Mouse (Mus musculus) intestine, embryonic 15.5 days (tissue): ENCODE results near the gene Dgkg. TPM values are rescaled to one million over a fixed set of nuclear protein-coding genes. Genes with fewer than 3 reads are reported as not detected.

ENCODE experiments used
- ATAC-seq: fragments of 200-750 bp; cut with Nextera tagmentation; 2 replicates; pipeline ENCODE4 v1.8.0; 2017; ENCODE audit warnings: moderate TSS enrichment, moderate library complexity
- H3K27ac ChIP-seq: fragments of 300-500 bp; sonication (generic); 2 replicates; pipeline ENCODE4 v1.5.1; 2015; ENCODE audit warnings: mild to moderate bottlenecking, inconsistent platforms
- H3K27me3 ChIP-seq: fragments of 300-500 bp; sonication (generic); replicated peaks from 2 replicates; pipeline ENCODE4 v1.6.1; 2015; ENCODE audit warnings: inconsistent platforms
- H3K36me3 ChIP-seq: fragments of 300-500 bp; sonication (generic); 2 replicates; pipeline ENCODE4 v1.6.1; 2015; ENCODE audit warnings: inconsistent platforms
- H3K4me1 ChIP-seq: fragments of 300-500 bp; sonication (generic); replicated peaks from 2 replicates; pipeline ENCODE4 v1.6.1; 2015; ENCODE audit warnings: inconsistent platforms
- H3K4me2 ChIP-seq: fragments of 300-500 bp; sonication (generic); replicated peaks from 2 replicates; pipeline ENCODE4 v1.6.1; 2015; ENCODE audit warnings: mild to moderate bottlenecking, inconsistent platforms
- H3K4me3 ChIP-seq: fragments of 300-500 bp; sonication (generic); replicated peaks from 2 replicates; pipeline ENCODE4 v1.5.1; 2015; ENCODE audit warnings: inconsistent platforms
- H3K9ac ChIP-seq: fragments of 300-500 bp; sonication (generic); 2 replicates; pipeline ENCODE4 v1.6.1; 2015; ENCODE audit warnings: inconsistent platforms
- H3K9me3 ChIP-seq: fragments of 300-500 bp; sonication (generic); 2 replicates; pipeline ENCODE4 v1.6.1; 2016; ENCODE audit warnings: inconsistent platforms
- WGBS: fragments of 180-500 bp; shearing (Covaris S2); methylation state at CpG from one replicate; pipeline ENCODE4 v1.1.7; 2015; 5-methylcytosine and 5-hydroxymethylcytosine counted together
- polyA plus RNA-seq: library from polyadenylated mRNA; unstranded; fragments of >200 nt; fragmentation: Nextera tagmentation; extraction: Ambion mirVana; gene quantifications from 2 replicates; pipeline ENCODE4 v1.2.1, GENCODE M21; 2015

The Dgkg gene
- 3.8 and 4.4 TPM in 2 replicates for polyA plus RNA-seq

- Histone ChIP-seq H3K4me1 (peaks cover 11% of the 10 kb centered on the region; the same call in 1 of the 2 replicates), H3K27me3 (peaks cover 27% of the 10 kb centered on the region), H3K9me3 (no peaks in the 10 kb centered on the region), H3K27ac (no peak within 1 kb of the TSS), H3K9ac (peak within 1 kb of the TSS; percentile 22), H3K4me2 (peak within 1 kb of the TSS; percentile 90), H3K36me3 (no peaks in the 10 kb centered on the region), H3K4me3 (peak within 1 kb of the TSS; percentile 45)
- 1% methylated on average over 63 of the region's 63 CpGs for WGBS
- peak; percentile 55 for ATAC-seq
Measured at GRCm38 (mm10) chr16:22656533-22657444, at the start of gene Dgkg. Gene Dgkg, minus strand, starts transcription at chr16:22657221.

DNA sequence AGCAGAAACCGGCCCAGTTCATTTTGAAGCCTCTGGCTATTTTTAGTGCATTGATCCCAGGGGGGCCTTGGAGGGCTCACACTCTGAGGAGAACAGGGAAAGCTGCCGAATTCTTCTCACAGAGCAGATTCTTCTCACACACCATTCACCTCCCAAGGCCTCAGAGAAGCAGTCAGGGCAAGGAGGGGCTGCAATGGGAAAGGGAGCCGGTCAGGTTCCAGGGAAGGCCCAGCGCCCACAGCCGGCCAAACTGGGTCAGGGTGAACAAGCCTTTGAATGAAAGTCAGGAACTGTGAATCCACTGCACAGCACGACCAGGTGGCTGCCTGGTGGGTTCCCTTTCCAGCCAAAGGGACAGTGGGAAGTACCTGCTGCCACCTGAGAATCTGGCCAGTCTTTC is 47.9 kb upstream of the Dgkg start:
- no peaks in the 10 kb centered on the region for H3K9me3 ChIP-seq
- no peak overlapping the region for H3K4me2 ChIP-seq
- H3K36me3 ChIP-seq, result no peaks in the 10 kb centered on the region
- 47% methylated on average over 6 of the region's 6 CpGs for WGBS
- H3K4me3 ChIP-seq, result no peak overlapping the region
- no peak overlapping the region for H3K9ac ChIP-seq
- H3K27me3 ChIP-seq, result no peaks in the 10 kb centered on the region
- no peak overlapping the region for H3K27ac ChIP-seq
- 0 out of 2 replicates have a peak, but pooled peaks cover 3% of the 10 kb centered on the region for H3K4me1 ChIP-seq
- no peak for ATAC-seq

GRCm38 (mm10) chr16:22704136-22704535 is 47.1 kb upstream of the Dgkg start:
- Histone ChIP-seq H3K27ac (no peak overlapping the region), H3K27me3 (no peaks in the 10 kb centered on the region), H3K4me3 (no peak overlapping the region), H3K4me2 (no peak overlapping the region), H3K9ac (no peak overlapping the region), H3K9me3 (no peaks in the 10 kb centered on the region), H3K4me1 (0 out of 2 replicates have a peak, but pooled peaks cover 3% of the 10 kb centered on the region), H3K36me3 (no peaks in the 10 kb centered on the region)
- no peak for ATAC-seq
- 81% methylated on average over 5 of the region's 5 CpGs for WGBS

GRCm38 (mm10) chr16:22698846-22699760 is 42.1 kb upstream of the Dgkg start:
- Histone ChIP-seq H3K4me2 (no peak overlapping the region), H3K27me3 (no peaks in the 10 kb centered on the region), H3K9ac (no peak overlapping the region), H3K9me3 (no peaks in the 10 kb centered on the region), H3K36me3 (no peaks in the 10 kb centered on the region), H3K4me1 (no peaks in the 10 kb centered on the region), H3K4me3 (no peak overlapping the region), H3K27ac (no peak overlapping the region)
- ATAC-seq, result no peak
- 77% methylated on average over 13 of the region's 13 CpGs for WGBS

DNA sequence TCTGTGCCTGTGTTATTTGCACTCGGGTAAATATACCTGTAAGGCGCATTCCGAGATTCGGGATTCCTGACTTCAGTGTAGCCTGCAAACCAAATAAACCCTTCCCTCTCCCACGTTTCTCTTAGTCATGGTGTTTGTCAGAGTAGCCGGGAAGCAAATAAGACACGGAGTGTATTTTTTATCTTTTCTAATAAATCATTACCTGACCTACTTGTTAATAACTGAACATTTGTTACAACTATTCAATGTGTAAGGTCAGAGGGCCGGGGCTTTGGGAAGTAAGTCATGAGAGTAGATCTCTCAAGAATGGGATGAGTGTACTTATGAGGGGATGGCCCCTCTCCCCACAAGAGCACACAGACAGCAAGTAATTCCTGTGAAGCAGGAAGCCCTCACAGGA is 41.1 kb upstream of the Dgkg start:
- 44% methylated on average over 8 of the region's 8 CpGs for WGBS
- H3K4me2 ChIP-seq, result no peak overlapping the region
- no peaks in the 10 kb centered on the region for H3K36me3 ChIP-seq
- H3K9ac ChIP-seq, result no peak overlapping the region
- no peaks in the 10 kb centered on the region for H3K9me3 ChIP-seq
- H3K27ac ChIP-seq, result no peak overlapping the region
- no peaks in the 10 kb centered on the region for H3K27me3 ChIP-seq
- no peak overlapping the region for H3K4me3 ChIP-seq
- H3K4me1 ChIP-seq, result no peaks in the 10 kb centered on the region
- ATAC-seq, result no peak

GRCm38 (mm10) chr16:22689622-22690021 is 32.6 kb upstream of the Dgkg start:
- Histone ChIP-seq H3K4me3 (no peak overlapping the region), H3K9ac (no peak overlapping the region), H3K27ac (no peak overlapping the region), H3K9me3 (no peaks in the 10 kb centered on the region), H3K4me1 (no peaks in the 10 kb centered on the region), H3K27me3 (no peaks in the 10 kb centered on the region), H3K4me2 (no peak overlapping the region), H3K36me3 (no peaks in the 10 kb centered on the region)
- no peak for ATAC-seq
- WGBS, result 91% methylated on average over 2 of the region's 2 CpGs

- Histone ChIP-seq H3K9ac (no peak overlapping the region), H3K4me3 (no peak overlapping the region), H3K27ac (no peak overlapping the region), H3K4me2 (no peak overlapping the region), H3K4me1 (no peaks in the 10 kb centered on the region), H3K36me3 (no peaks in the 10 kb centered on the region), H3K27me3 (no peaks in the 10 kb centered on the region), H3K9me3 (no peaks in the 10 kb centered on the region)
- 70% methylated on average over 8 of the region's 8 CpGs for WGBS
- no peak for ATAC-seq
Measured at GRCm38 (mm10) chr16:22687711-22688230, 30.8 kb upstream of the Dgkg start.

DNA sequence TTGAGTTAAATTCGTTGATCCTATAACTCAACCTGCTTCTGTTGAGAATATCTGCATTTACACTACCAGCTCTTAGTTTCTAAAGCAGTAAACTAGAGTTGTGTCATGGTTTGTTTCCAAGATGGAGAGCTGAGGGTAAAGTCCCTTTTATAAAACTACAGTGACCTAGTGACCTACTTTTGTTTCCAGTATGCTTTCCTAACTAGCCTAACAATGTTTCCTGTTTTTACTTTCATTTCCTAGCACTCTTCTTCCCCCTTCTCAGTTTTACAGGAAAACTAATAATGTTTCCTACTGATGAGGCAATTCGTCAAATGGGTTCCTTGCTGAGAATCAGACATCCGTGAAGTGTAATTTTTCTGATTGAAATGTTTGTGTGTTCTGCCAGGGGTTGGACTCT is 26.6 kb upstream of the Dgkg start:
- no peak overlapping the region for H3K27ac ChIP-seq
- WGBS, result 72% methylated on average over 3 of the region's 3 CpGs
- H3K4me1 ChIP-seq, result no peaks in the 10 kb centered on the region
- no peak overlapping the region for H3K9ac ChIP-seq
- H3K9me3 ChIP-seq, result no peaks in the 10 kb centered on the region
- H3K27me3 ChIP-seq, result no peaks in the 10 kb centered on the region
- H3K4me3 ChIP-seq, result no peak overlapping the region
- H3K4me2 ChIP-seq, result no peak overlapping the region
- no peak for ATAC-seq
- H3K36me3 ChIP-seq, result no peaks in the 10 kb centered on the region

DNA sequence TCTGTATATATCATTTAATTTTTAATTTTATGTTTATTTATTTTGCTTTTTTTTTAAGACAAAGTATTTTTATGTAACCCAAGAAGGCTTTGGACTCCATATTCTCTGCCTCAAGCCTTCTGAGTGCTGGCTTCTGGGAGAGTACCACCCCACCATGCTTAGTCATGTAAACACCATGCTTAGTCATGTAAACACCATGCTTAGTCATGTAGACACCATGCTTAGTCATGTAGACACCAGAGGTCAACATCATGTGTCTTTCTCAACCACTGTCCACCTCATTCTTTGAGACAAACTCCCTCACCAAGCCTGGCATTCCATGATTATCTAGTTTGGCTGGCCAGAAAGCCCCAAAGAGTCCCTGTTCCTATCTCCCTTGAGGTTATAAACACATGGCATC is 25.7 kb upstream of the Dgkg start:
- H3K4me1 ChIP-seq, result no peaks in the 10 kb centered on the region
- no peak for ATAC-seq
- H3K4me2 ChIP-seq, result no peak overlapping the region

DNA sequence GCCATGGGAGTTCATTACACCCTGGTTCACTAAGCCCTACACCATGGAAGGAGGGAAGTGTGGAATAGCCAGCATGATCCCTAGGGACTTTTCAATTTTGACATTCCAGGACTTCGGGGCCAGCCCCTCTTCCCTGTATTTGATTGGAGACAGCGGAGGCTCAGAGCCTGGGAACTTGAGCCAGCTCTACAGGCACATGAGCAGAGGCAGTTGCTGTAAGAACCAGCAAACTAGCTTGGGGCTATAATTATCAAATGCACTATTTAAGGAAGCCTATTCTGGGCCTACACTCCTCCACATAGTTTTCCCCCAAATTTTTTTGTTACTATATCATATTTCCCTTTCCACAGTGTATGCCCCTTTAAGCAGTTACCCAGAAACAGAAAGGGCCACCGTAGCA is 22.6 kb upstream of the Dgkg start:
- H3K27ac ChIP-seq, result no peak overlapping the region
- H3K9ac ChIP-seq, result no peak overlapping the region
- no peak overlapping the region for H3K4me3 ChIP-seq
- H3K4me1 ChIP-seq, result no peaks in the 10 kb centered on the region
- no peaks in the 10 kb centered on the region for H3K9me3 ChIP-seq
- H3K4me2 ChIP-seq, result no peak overlapping the region
- no peak for ATAC-seq
- H3K27me3 ChIP-seq, result no peaks in the 10 kb centered on the region
- H3K36me3 ChIP-seq, result no peaks in the 10 kb centered on the region
- WGBS, result 73% methylated on average over 3 of the region's 3 CpGs

More for the DNA sequence above, 25.7 kb upstream of the Dgkg start:
- no peaks in the 10 kb centered on the region for H3K36me3 ChIP-seq
- no peaks in the 10 kb centered on the region for H3K9me3 ChIP-seq
- no peak overlapping the region for H3K4me3 ChIP-seq
- H3K9ac ChIP-seq, result no peak overlapping the region
- H3K27me3 ChIP-seq, result no peaks in the 10 kb centered on the region
- H3K27ac ChIP-seq, result no peak overlapping the region

- Histone ChIP-seq H3K36me3 (no peaks in the 10 kb centered on the region), H3K27me3 (no peaks in the 10 kb centered on the region), H3K9me3 (no peaks in the 10 kb centered on the region), H3K4me3 (no peak overlapping the region), H3K9ac (no peak overlapping the region), H3K27ac (no peak overlapping the region), H3K4me1 (no peaks in the 10 kb centered on the region), H3K4me2 (no peak overlapping the region)
- whole genome bisulfite sequencing, result 85% methylated on average over 10 of the region's 10 CpGs
- no peak for ATAC-seq
Measured at GRCm38 (mm10) chr16:22674636-22675035, 17.6 kb upstream of the Dgkg start.

DNA sequence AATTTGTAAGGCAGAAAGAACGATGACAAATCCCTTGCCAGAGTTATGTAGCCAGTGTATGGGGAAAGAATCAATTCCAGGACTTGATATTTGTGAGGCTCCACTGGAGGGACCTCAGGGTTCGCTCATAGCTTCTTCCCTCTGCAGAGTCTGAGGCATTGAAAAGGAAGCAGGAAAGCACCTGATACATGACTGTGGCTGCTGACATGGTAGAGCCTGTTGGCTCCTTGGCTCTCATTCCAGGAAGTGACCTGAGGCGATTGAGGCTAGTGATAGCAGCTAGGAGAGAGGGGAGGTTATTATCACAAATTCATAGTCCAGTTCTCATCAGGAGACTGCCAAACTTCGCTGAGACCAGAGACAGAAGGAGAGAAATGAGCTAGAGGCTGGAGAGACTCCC is 17.1 kb upstream of the Dgkg start:
- Histone ChIP-seq H3K4me3 (no peak overlapping the region), H3K27ac (no peak overlapping the region), H3K9ac (no peak overlapping the region), H3K4me1 (no peaks in the 10 kb centered on the region), H3K4me2 (no peak overlapping the region), H3K27me3 (no peaks in the 10 kb centered on the region), H3K36me3 (no peaks in the 10 kb centered on the region), H3K9me3 (no peaks in the 10 kb centered on the region)
- 64% methylated on average over 4 of the region's 4 CpGs for WGBS
- no peak for ATAC-seq
